Mouse (Mus musculus) testis, postnatal 10 days (tissue): ENCODE measurements around the gene Mpp2.
A peak's percentile ranks its signal among the peaks of the same experiment; 100 is the strongest.

ENCODE experiments used
- DNase-seq: peaks from one replicate; pipeline ENCODE4 v3.0.0; 2021; ENCODE audit warnings: low spot score

The Mpp2 gene

DNA sequence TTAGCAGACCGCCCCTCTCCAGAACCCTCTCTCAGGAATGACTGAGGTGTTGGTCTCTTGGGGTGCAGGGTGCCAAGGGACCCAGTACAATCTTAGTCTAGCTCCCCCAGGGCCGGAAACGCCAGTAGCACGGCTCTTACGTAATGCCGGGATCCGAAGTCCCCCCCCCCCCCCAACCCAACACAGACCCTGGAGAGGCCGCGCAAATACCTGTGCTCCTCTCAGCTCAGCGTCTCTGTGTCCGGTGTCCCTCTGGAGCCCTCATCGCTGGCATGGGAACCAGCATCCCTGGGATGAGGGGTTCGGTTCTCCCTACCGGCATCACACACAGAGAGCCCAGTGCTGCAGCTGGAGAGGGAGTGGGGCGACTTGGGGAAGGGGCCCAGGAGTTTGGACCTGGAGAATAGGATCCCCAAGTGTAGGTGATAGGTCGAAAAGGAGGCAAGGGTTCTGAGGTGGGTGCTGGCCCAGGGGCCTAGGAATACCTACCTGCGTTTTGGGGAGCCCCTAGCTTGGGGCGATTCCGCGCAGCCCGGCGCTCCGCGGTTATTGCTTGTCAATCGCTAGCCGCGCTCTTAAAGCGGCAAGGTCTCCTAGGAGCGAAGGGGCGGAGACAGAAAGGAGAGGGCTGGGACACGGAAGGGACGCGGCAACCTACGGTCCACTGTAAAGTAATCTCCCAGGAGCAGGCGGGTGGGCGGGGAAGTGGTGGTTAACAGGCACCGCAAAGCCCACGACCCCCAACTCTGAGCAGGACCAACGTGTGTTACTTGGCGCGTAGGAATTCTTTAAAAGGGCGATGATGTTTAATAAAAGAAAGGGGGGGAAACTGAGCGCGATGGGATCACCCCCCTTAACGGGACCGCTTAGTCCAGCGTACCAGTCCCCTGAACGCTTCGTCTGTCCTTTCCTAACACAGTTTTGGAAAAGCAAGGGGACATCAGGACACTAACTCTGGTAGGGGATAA lies at the start of gene Mpp2:
Gene Mpp2, minus strand, starts transcription at position 585 of the 968 bp plus-strand sequence.
- DNase-seq = peak; percentile 66

DNA sequence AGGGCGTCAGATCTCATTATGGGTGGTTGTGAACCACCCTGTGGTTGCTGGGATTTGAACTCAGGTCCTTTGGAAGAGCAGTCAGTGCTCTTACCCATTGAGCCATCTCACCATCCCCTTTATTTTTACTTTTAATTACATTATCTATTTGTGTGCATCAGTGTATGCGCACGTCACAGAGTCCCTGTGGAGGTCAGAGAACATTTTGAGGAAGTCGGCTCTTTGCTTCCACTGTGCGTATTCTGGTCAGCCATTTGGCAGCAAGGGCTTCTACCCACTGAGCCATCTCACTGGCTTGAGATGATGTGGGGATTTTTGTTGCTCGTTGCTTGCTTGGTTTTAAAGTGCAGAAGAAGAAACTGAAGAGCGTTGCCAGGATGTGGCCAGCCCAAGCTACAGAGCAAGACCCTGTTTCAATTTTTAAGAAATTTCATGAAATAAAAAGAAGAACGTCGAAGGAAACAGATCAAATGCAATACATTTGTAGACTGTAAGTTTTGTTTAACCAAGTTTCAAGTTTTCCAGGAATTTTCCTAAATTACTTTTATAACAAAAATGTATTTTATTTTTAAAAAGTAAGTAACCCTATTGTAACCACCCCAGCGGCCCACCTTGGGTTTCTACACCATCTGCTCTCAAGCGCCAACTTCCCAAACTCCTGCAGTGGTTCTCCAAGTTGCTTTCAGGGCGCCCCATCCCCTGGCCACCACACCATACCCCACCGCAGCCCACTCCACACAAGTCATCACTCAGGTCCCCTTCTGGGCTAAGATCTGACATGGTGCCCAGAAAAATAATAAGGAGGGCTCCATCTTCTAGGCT lies 49.5 kb upstream of the Mpp2 start:
- no peak for DNase-seq

DNA sequence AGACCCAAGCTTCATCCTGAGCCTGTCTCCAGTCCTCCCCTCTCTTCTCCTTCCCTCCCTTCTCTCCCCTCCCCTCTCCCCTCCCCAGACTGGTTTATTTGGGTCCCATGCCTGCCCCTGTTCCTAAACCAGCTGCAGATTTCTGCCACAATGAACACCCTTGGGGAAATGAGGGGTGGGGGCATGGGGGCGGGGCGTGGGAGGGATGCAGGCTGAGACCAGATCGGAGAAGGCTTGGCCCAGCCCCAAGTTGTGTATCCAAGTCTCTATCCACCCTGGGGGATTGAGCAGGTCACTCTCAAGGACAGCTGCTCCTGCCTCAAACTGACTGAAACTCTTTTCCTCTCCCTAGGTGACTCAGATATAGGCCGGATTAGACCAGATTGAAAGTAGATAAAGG lies 46.2 kb upstream of the Mpp2 start:
- DNase-seq = no peak

DNA sequence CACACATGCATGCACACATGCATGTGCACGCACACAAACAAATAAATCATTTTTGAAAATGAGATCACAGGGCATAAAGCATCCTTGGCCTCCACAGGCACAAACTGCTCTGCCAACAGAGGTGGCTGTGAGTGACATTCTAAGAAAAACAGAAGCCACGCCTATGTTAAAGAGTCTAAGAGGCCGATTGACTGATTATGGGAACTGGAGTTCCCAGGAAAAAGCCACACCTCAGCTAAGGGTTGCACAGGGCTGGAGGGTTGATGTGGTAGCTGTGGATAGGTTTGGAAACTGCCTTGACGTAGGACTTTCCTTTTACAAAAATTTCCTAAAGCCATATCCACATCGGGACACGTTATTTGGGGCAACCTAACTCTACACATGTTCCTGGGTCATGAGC lies 29.1 kb upstream of the Mpp2 start:
- no peak for DNase-seq

DNA sequence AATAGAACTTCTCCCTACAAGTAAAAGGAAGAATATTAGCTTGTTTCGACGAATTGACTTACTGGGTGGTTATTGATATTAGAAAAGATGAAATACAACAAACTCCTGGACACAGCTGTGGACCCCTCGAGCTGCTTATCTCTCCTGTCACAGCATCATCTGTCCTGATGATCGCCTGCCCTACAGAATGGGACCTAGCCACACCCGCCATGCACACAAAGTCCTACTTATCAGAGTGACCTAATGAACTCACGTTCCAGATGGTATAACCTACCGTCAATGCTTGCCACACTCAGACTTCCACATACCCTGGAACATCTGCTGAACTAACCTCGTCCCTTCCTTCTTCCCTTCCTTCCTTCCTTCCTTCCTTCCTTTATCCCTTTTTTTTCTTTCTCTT lies 27.9 kb upstream of the Mpp2 start:
- no peak for DNase-seq

DNA sequence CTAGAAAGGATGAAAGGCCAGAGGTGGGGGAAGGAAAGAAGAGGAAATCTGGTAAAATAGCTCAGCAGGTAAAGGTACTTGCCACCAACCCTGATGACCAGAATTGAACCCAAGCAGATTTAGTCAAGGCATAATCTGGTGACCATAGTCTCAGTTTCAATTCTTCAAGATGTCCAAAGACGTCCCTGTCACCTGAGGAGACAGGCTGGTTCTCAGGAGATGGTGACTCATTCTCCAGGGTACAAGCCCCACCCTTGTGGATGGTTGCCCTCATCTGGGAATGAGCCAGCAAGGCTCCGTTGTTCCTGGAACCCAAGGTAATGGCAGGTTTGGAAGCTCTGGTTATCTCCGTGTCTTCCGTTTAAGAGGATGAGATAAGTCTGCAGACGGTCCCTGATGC lies 23.3 kb upstream of the Mpp2 start:
- no peak for DNase-seq

DNA sequence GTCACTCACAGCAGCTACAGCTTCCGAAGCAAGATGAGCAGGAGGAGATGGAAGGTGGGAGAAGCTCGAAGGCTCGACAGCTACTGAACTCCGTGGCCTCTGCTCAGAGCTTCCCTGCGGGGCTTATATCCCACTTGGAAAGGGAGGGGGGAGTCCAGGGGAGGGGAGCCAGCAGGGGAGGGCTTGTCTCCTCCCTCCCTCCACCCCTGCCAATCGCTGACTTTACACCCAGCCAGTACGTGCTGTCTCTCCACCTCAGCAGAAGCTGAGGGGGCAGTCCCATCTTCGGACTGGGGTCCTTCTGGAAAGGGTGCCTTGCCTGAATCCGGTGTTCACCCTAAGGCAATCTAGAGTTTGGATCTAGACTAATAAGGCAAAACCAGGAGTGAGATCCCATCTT lies 19.4 kb upstream of the Mpp2 start, which contains the start of gene Pyy:
Gene Pyy, minus strand, starts transcription at position 101 of the 400 bp plus-strand sequence.
- no peak for DNase-seq

DNA sequence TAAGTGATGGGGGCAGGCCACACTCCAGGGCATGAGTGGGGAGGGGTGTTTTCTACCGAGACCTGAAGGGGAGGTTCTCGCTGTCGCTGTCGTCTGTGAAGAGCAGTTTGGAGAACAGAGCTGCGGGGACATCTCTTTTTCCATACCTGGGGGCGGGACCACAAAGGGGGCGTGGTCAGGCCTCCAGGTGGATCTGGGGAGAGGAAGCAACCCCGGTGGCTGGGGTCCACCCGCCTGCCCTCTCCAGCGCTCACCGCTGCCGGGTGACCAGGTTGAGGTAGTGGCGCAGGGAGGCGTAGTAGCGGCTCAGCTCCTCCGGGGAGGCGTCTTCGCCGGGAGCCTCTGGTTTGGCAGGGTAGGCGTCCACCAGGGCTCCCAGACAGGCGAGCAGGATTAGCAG lies 18.6 kb upstream of the Mpp2 start:
- no peak for DNase-seq

DNA sequence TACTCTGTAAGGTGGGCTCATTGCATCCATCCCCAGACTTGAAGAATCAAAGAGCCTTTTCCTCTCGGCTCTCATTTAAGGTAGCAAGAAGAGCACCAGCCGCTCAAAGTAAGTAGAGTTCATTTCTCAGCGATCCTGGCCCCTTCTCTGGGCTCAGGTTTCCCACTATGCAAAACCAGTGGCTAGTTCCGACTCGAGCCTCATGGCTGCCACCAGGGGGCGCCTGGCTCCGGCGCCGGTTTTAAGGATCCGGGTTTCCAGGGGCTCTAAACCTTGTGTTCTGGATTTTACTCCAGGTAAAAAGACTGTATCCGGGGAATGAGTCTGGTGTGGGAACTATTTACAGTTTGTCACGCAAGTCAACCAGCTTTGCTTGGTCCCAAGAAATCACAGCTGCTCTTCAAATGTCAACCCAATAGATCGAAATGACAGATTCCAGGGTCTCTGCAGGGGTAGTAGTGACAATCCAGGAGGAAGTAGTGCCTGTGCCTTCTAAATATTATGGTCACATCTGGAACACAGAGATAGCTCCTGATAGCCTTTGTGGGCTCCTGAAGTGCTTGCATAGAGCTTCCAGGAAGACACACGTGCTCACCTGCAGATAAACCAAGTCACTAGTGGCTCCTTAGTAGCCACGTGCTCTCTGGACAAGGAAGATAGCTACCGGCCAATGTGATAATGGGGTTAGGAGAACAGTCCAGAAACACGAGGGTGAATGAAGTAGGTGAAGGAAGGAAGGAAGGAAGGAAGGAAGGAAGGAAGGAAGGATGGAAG lies 14.4 kb upstream of the Mpp2 start:
- DNase-seq = peak; percentile 87

DNA sequence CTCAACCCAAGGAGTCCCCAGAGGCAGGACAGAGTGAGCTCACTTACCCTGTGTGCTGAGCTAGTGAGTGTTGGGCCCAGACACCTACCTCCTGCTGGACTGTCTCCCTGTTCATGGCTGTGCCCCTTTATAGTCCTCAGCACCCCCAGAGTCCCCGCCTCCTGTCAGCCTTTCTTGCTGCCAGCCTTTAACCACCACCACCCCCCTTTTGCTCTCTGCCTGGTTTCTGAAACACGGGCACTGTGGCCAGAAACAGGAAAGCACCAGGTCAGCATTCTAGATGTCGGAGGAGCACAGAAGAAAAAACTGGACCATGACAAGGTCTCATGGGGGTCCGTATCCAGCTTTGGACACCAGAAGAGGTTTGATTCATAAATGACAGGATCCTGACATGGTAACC lies 12.9 kb upstream of the Mpp2 start, which contains the start of gene Ppy:
Gene Ppy, minus strand, starts transcription at position 101 of the 400 bp plus-strand sequence.
- no peak for DNase-seq

DNA sequence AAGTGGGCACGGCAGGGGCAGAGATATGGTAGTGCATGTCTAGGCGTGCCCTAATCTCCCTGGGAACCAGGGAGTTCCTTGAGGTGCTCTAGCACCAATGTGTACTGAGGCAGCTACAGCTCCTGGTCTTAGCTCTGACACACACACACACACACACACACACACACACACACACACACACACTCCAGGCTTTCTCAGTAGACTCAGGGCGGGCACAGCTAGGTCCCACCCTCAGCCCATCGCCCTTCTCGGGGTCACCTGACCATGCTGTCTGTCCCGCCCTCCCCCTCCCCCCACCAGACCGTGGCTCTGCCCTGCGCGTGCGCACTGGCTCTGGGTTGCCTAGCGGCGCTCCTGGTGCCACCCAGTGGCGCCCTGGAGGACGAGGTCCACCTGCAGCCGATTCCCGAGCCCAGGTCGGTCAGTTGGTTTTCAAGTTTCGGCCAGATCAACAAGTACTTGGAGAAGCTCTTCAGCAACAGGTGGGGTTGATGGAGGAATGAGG lies 8.6 kb upstream of the Mpp2 start:
- DNase-seq = peak; percentile 82

DNA sequence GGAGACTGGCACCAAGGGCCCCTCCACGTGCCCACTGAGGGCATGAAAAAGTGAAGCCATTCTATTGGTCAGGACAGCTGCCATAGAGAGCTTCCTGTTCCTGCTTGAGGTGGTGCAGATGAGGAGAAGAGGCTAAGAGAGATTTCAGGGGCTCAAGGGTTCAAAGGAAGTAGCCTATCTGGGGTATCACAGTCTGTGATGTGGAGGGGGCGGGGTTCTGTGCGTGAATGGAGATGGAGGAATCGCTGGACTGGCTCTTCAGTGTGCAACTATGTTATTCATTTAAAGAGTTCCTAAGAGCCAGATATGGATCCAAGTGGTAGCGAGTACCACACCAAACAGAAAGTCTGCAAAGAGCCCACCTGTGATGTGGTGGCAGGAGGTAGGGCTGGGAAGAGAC lies 8.1 kb upstream of the Mpp2 start:
- no peak for DNase-seq

DNA sequence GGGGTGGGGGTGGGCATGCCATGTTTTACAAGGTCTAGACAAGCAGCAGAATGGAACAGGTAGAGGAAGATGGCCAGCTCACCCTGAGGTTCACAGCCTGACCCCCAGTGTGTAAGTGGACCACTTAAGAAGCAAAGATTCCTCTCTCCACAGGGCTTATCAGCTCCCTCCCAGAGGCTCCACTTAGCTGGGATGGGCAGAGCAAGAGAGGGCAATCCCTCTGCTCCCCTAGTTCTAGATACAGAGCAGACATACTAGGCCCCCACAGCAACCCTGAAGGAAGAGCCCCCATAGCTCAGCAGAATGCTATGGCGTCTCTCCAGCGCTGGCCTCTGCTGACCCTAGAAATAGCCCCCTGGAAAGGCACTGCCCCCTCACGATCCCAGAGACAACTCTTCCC lies 7.4 kb upstream of the Mpp2 start:
- no peak for DNase-seq

DNA sequence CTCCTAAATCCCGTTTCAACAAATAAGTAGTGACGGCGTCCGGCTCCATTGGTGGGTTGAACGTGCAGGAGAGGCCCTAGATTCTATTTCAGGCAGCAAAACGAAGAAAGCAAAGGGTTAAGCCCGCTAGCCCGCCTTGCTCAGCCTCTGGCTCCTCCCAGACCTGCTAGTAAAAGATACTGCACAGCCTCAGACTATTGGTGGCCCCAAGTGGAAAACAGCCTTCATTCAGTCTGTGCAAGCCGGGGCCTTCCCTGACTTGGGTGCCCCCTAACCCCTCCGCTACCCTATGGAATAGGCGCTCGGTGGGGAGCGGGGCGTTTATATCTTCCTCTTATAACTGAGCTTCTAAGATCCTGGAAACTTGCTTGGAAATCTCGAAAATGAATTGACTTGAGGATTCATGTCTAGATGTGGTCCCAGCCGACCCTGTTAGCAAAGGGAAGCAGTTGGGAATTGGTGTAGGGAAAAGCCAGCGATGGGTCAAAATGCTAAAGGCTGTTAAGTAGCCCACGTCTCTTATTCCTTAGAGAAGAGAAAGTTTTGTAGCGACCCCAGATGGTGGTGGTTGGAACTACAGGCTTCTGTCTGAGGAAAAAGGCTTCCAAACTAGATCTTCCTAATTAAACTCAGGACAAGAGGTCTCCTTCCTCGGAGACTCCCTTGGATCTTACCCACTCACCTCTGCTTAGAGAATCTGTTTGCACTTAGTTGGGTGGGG lies 933 bp upstream of the Mpp2 start:
- peak; percentile 80 for DNase-seq

DNA sequence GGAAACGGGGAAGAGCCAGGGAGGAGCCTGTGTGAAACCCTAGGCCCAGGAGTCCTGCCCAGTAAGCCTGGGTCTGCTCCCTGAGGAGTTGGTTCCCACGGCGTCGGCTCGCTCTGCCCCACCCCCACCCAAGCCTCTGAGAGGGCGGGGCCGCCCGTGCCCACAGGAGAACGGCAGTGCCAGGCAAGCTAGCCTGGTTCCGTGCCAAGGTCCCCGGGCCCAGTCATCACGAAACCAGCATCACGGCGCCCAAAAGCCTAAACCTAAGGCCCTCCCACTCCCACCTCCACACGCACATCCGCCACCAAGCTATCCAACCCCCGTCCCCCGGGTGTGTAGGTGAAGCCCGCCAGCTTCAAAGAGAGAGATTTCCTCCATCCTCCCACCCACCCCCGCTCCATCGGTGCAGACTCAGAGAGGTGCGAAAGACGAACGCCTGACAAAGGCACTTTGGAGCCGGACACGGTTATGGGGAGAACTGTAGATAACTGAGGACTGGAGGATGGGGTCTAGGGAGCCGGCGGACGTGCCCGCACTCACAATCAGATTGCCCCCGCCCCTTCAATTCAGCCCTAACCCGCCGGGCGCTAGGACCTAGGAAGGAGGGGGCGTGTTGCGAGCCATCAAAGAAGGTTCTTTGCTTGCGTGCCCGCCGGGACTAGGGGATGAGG lies 1.1 kb downstream of the Mpp2 start:
- DNase-seq = peak; percentile 78

DNA sequence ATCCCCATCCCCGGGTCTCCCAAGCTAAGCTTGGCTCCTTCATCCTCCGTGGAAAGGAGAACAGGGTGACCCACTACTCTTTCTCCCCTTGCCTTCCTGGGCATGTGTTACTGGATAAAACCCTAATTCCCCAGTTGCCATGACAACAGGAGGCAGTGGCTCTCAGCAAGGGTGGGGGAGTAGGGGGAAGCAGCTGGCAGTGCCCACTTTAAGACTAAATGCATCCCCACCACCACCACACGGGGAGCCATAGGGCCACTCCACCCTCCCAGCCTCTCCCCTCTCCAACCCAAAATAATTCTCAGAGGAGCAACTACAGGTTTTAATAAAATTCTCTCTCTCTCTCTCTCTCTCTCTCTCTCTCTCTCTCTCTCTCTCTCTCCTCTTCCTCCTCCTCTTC lies 2.0 kb downstream of the Mpp2 start:
- DNase-seq = no peak

DNA sequence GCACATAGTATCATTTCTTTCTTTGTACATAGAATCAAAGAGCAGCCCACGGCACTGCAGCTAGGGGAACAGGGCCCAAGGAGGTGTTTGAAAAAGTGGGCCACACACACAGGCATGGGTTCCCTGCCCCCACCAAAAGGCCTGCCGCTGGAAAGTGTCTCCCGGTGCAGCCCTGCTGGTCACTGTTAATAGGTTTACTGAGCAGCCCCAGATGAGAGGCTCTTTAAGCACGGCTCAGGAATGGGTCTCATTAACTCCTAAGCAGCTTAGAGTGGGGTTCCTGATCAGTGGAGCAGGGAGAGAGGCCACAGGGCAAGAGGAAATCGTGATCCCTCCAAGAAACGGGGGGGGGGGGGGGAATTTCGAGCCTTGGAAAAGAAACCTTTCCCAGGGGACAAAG lies 4.2 kb downstream of the Mpp2 start:
- DNase-seq = no peak

DNA sequence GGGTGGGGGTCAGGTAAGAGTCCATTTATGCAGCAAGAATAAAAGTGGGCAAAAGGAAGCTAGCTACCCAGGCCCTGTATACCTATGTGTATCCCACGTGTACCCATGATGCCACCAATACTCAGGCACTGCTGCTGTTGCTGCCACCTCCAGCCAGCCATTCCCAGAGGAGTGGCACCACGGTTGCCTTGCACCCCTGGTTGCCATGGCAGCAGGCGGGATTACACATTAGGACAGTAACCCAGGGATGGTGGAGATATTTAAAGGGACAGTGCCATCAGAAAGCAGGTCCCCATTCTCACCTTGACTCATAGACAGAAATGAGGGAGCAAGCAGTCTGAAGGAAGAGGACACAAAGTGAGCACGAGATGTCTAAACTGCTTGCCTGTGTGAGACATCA lies 5.1 kb downstream of the Mpp2 start:
- DNase-seq = no peak

DNA sequence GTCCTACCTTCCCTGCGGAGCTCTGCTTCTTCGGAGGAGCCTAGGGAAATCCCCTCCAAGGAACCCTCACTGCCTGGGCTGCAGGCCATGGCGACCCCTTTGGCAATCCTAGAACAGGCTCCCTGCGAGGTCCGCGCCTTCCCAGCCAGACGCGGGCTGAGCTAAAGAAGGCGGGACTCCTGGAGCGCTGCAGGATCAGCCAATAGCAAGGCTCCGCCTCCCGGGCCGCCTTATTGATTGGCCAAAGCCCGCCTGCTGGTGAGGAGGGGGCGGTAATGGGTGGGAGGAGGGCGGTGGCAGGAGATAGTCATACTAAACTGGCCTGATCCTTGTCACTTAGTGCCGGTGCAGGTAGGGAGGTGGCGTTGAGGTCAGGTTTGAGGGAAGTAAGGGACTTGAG lies 6.0 kb downstream of the Mpp2 start:
- peak; percentile 82 for DNase-seq

DNA sequence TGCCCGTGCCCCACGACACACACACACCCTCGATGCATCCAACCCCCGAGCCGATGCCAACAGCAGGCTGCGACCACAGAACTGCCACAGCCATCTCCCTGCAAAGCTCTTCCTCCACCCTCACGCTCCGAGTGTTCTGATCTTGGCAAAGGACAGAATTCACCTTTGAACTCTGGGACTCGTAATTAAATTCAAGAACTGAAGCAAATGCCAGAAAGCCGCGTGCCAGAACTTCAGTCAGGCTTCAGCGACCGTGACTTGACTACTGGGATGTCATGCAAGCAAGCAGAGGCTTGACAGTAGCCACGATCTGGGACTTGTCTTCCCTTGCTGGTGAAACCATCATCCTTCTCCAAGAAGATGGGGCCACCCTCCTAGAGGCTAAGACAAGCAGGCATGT lies 14.6 kb downstream of the Mpp2 start:
- DNase-seq = no peak

DNA sequence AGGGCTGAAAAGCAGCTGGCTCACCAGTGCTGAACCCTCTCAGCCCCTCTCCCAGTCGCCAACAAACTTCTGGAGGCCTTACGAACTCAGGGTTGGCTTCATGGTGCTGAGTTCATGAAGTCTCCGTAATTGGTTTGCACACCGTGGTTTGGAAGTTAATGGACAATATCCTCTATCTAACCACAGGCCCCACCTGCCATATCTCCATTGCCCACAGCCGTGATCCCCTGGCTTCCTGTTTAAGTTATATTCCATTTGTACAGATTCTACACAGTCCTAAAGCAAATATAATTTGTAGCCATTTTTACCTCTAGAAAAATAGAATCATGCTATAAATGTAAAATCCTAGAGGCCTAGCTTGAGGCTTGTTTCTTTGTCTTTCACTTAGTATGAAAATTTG lies 15.6 kb downstream of the Mpp2 start:
- no peak for DNase-seq
